ENCODE assay signal across 20 mouse cellular contexts in genomic region chr4:150010054-150010730, GRCm38 (mm10). TPM values are rescaled to one million over a fixed set of nuclear protein-coding genes. Genes with fewer than 3 reads are reported as not detected.
DNase-seq lines count a peak whose midpoint lies in the region; ATAC-seq lines count a peak whose summit lies in the region.
"Had no signal": no experiment of that assay in that cellular context is flagged by ENCODE, and none has a peak within 500 bp of the region (broad histone marks: within the 10 kb centered on the region; RNA-seq: fewer than 3 reads in every experiment).

No protein-coding gene starts in this region.

- peak; percentile 14 for DNase-seq in gastrocnemius, adult 18-20 months (ENCODE audit: low spot score)
- DNase-seq in gastrocnemius, postnatal 25 days = no peak
- DNase-seq in liver, embryonic 13.5 days = no peak
- DNase-seq in liver, embryonic 11.5 days (ENCODE audit: low spot score) = no peak
- DNase-seq in naive thymus-derived CD4-positive, alpha-beta T cell, adult 2 months (ENCODE audit: low read depth) = peak; percentile 41
- peak; percentile 34 to 61 for DNase-seq in thymus, postnatal 36 days
- DNase-seq: adrenal gland, adult 8-10 months; cerebellum, adult 2 months; heart, postnatal 14 days; kidney, adult 18-20 months; kidney, postnatal 4 days; lung, adult 2 months; lung, postnatal 14 days had no signal

- H3K9ac ChIP-seq in liver, embryonic 13.5 days = no peak overlapping the region
- no peak overlapping the region for H3K9ac ChIP-seq in liver, embryonic 11.5 days (ENCODE audit: low read depth, low read length)
- no peak overlapping the region for H3K9ac ChIP-seq in hindbrain, embryonic 13.5 days
- H3K9ac ChIP-seq: hindbrain, embryonic 14.5 days; midbrain, embryonic 12.5 days had no signal

- no peaks in the 10 kb centered on the region for H3K9me3 ChIP-seq in liver, embryonic 13.5 days (replicated peaks)
- no peaks in the 10 kb centered on the region for H3K9me3 ChIP-seq in liver, embryonic 11.5 days (ENCODE audit: control insufficient read depth, low read length)
- no peaks in the 10 kb centered on the region for H3K9me3 ChIP-seq in hindbrain, embryonic 13.5 days
- H3K9me3 ChIP-seq: embryonic facial prominence, embryonic 10.5 days; heart, embryonic 10.5 days; limb, embryonic 13.5 days; midbrain, embryonic 12.5 days had no signal

- H3K27me3 ChIP-seq in liver, embryonic 13.5 days = no peaks in the 10 kb centered on the region
- no peaks in the 10 kb centered on the region for H3K27me3 ChIP-seq in liver, embryonic 11.5 days (replicated peaks; ENCODE audit: control insufficient read depth, insufficient read depth, low read length)
- H3K27me3 ChIP-seq in hindbrain, embryonic 13.5 days = no peaks in the 10 kb centered on the region
- H3K27me3 ChIP-seq: limb, embryonic 13.5 days had no signal

- no peak overlapping the region for H3K4me3 ChIP-seq in liver, embryonic 13.5 days (replicated peaks)
- H3K4me3 ChIP-seq in liver, embryonic 11.5 days (ENCODE audit: low read depth, low read length) = no peak overlapping the region
- H3K4me3 ChIP-seq in hindbrain, embryonic 13.5 days = no peak overlapping the region
- H3K4me3 ChIP-seq: midbrain, embryonic 12.5 days had no signal

- peaks cover 64% of the 10 kb centered on the region for H3K4me1 ChIP-seq in liver, embryonic 13.5 days (replicated peaks)
- peaks cover 37% of the 10 kb centered on the region for H3K4me1 ChIP-seq in liver, embryonic 11.5 days (replicated peaks; ENCODE audit: control insufficient read depth, insufficient read depth, low read length)
- peaks cover 18% of the 10 kb centered on the region for H3K4me1 ChIP-seq in hindbrain, embryonic 13.5 days (replicated peaks)

- H3K27ac ChIP-seq in liver, embryonic 13.5 days = 0 out of 2 replicates have a peak overlapping the region, but pooled peaks have one; percentile 9
- no peak overlapping the region for H3K27ac ChIP-seq in liver, embryonic 11.5 days (ENCODE audit: low read depth, low read length)
- H3K27ac ChIP-seq in hindbrain, embryonic 13.5 days = no peak overlapping the region
- H3K27ac ChIP-seq: limb, embryonic 13.5 days; midbrain, embryonic 12.5 days had no signal

- H3K36me3 ChIP-seq in liver, embryonic 13.5 days = peaks cover 10% of the 10 kb centered on the region
- peaks cover 3% of the 10 kb centered on the region; the same call in 1 of the 2 replicates for H3K36me3 ChIP-seq in liver, embryonic 11.5 days (ENCODE audit: control insufficient read depth, insufficient read depth, low read length)
- H3K36me3 ChIP-seq in hindbrain, embryonic 13.5 days = no peaks in the 10 kb centered on the region
- H3K36me3 ChIP-seq: embryonic facial prominence, embryonic 10.5 days; heart, embryonic 10.5 days; limb, embryonic 13.5 days; midbrain, embryonic 12.5 days had no signal

- WGBS in liver, embryonic 13.5 days (ENCODE audit: insufficient replicate concordance) = 75% methylated on average over 6 of the region's 6 CpGs
- 76% methylated on average over 6 of the region's 6 CpGs for WGBS in liver, embryonic 11.5 days
- WGBS in hindbrain, embryonic 13.5 days = 91% methylated on average over 6 of the region's 6 CpGs

- no peak for ATAC-seq in liver, embryonic 13.5 days (ENCODE audit: low read depth)
- ATAC-seq in liver, embryonic 11.5 days (replicated peaks; ENCODE audit: low FRiP score) = no peak
- ATAC-seq in hindbrain, embryonic 13.5 days (ENCODE audit: low FRiP score) = no peak

- H3K4me2 ChIP-seq in liver, embryonic 13.5 days = no peak overlapping the region
- H3K4me2 ChIP-seq in liver, embryonic 11.5 days = no peak overlapping the region
- no peak overlapping the region for H3K4me2 ChIP-seq in hindbrain, embryonic 13.5 days

RNA-seq across cellular contexts. Expression of gene H6pd, which starts 1.4 kb away (rescaled TPM):
- 10 to 100 TPM; 45.5 to 56.8 TPM for total RNA-seq in gastrocnemius, adult 18-20 months (2021)
- total RNA-seq in gastrocnemius, postnatal 25 days (2021) = 10 to 100 TPM; 43.2 to 49.2 TPM
- 6.8 and 7.3 TPM in 2 replicates for polyA plus RNA-seq in liver, embryonic 13.5 days (2015; fragmentation: Nextera tagmentation; extraction: Ambion mirVana)
- 9.4 and 9.8 TPM in 2 replicates for polyA plus RNA-seq in liver, embryonic 11.5 days (2014; fragmentation: Nextera tagmentation; extraction: Ambion mirVana)
- polyA plus RNA-seq in hindbrain, embryonic 13.5 days (2015; fragmentation: Nextera tagmentation; extraction: Ambion mirVana) = 2.4 and 2.7 TPM in 2 replicates

RNA-seq across cellular contexts. Expression of gene Spsb1, which starts 55.3 kb away (rescaled TPM):
- total RNA-seq in gastrocnemius, adult 18-20 months (2021) = 1 to 10 TPM; 5.9 to 9.6 TPM
- 1 to 10 TPM; 5.2 to 8.2 TPM for total RNA-seq in gastrocnemius, postnatal 25 days (2021)
- polyA plus RNA-seq in liver, embryonic 13.5 days (2015; fragmentation: Nextera tagmentation; extraction: Ambion mirVana) = 0.61 and 0.97 TPM in 2 replicates
- polyA plus RNA-seq in liver, embryonic 11.5 days (2014; fragmentation: Nextera tagmentation; extraction: Ambion mirVana) = 2.9 and 3.1 TPM in 2 replicates
- 7.2 and 7.8 TPM in 2 replicates for polyA plus RNA-seq in hindbrain, embryonic 13.5 days (2015; fragmentation: Nextera tagmentation; extraction: Ambion mirVana)
- total RNA-seq: common myeloid progenitor, adult 5-6 weeks had no signal

Comparison
In these comparisons a context has a peak if more than half of its experiments do, and no peak if none do; other contexts are left out.
1. DNase-seq: peak in gastrocnemius, adult 18-20 months (single experiment), naive thymus-derived CD4-positive, alpha-beta T cell, adult 2 months (single experiment) and thymus, postnatal 36 days (2 of 2); none in gastrocnemius, postnatal 25 days (single experiment), liver, embryonic 13.5 days (single experiment) and liver, embryonic 11.5 days (single experiment).